Mouse (Mus musculus) limb, embryonic 11.5 days (tissue): ENCODE measurements around the gene Hpse2. TPM values are rescaled to one million over a fixed set of nuclear protein-coding genes. Genes with fewer than 3 reads are reported as not detected.

ENCODE experiments used
- ATAC-seq: fragments of 200-750 bp; cut with Nextera tagmentation; 2 replicates; pipeline ENCODE4 v1.8.0; 2017; ENCODE audit warnings: low read depth; ENCODE audit not compliant: insufficient number of reproducible peaks, low FRiP score, low TSS enrichment
- DNase-seq: peaks from one replicate; pipeline ENCODE4 v3.0.0-alpha.2; 2015; ENCODE audit warnings: low spot score
- H3K27ac ChIP-seq: fragments of 300-500 bp; sonication (generic); replicated peaks from 2 replicates; pipeline ENCODE4 v1.5.1; 2014; ENCODE audit warnings: low read depth, mild to moderate bottlenecking, low read length
- H3K27me3 ChIP-seq: fragments of 300-500 bp; sonication (generic); 2 replicates; pipeline ENCODE4 v1.6.1; 2014; ENCODE audit warnings: mild to moderate bottlenecking, low read length, mixed read lengths; ENCODE audit not compliant: control insufficient read depth, insufficient read depth
- H3K36me3 ChIP-seq: fragments of 300-500 bp; sonication (generic); 2 replicates; pipeline ENCODE4 v1.6.1; 2014; ENCODE audit warnings: mild to moderate bottlenecking, low read length, moderate library complexity, mixed read lengths; ENCODE audit not compliant: control insufficient read depth, insufficient read depth
- H3K4me1 ChIP-seq: fragments of 300-500 bp; sonication (generic); 2 replicates; pipeline ENCODE4 v1.6.1; 2014; ENCODE audit warnings: low read length, mixed read lengths; ENCODE audit not compliant: control insufficient read depth, insufficient read depth
- H3K4me2 ChIP-seq: fragments of 300-500 bp; sonication (generic); 2 replicates; pipeline ENCODE4 v1.6.1; 2014; ENCODE audit warnings: low read depth, mild to moderate bottlenecking, moderate library complexity; ENCODE audit not compliant: severe bottlenecking
- H3K4me3 ChIP-seq: fragments of 300-500 bp; sonication (generic); 2 replicates; pipeline ENCODE4 v1.5.1; 2014; ENCODE audit warnings: low read depth, low read length
- H3K9ac ChIP-seq: fragments of 300-500 bp; sonication (generic); 2 replicates; pipeline ENCODE4 v1.6.1; 2014; ENCODE audit warnings: mild to moderate bottlenecking, low read length
- H3K9me3 ChIP-seq: fragments of 300-500 bp; sonication (generic); 2 replicates; pipeline ENCODE4 v1.6.1; 2016; ENCODE audit warnings: low read length; ENCODE audit not compliant: control insufficient read depth
- WGBS: fragments of 180-500 bp; shearing (Covaris S2); extraction: QIAGEN DNeasy Blood & Tissue Kit; methylation state at CpG from one replicate; pipeline ENCODE4 v1.1.7; 2014; 5-methylcytosine and 5-hydroxymethylcytosine counted together
- polyA plus RNA-seq: library from polyadenylated mRNA; unstranded; fragments of >200 nt; fragmentation: Nextera tagmentation; extraction: Ambion mirVana; gene quantifications from 2 replicates; pipeline ENCODE4 v1.2.1, GENCODE M21; 2014

Gene Hpse2
- polyA plus RNA-seq, 1 experiment from 2014 or later, result 5.8 TPM

- no peaks in the 10 kb centered on the region for H3K36me3 ChIP-seq
- no peaks in the 10 kb centered on the region for H3K4me1 ChIP-seq
- H3K9ac ChIP-seq, result no peak overlapping the region
- H3K27ac ChIP-seq, result no peak overlapping the region
- DNase-seq (no peak), ATAC-seq (no peak)
- no peak overlapping the region for H3K4me2 ChIP-seq
- no peaks in the 10 kb centered on the region for H3K27me3 ChIP-seq
- H3K4me3 ChIP-seq, result no peak overlapping the region
- no peaks in the 10 kb centered on the region for H3K9me3 ChIP-seq
- WGBS, result 42% methylated on average over 2 of the region's 2 CpGs
These were observed 410.2 kb downstream of the Hpse2 start for GRCm38 (mm10) chr19:42977938-42978337.

GRCm38 (mm10) chr19:42973740-42974139, 414.4 kb downstream of the Hpse2 start:
- 90% methylated on average over 5 of the region's 5 CpGs for WGBS
- DNase-seq (no peak), ATAC-seq (no peak)
- H3K27me3 ChIP-seq, result no peaks in the 10 kb centered on the region
- H3K36me3 ChIP-seq, result no peaks in the 10 kb centered on the region
- H3K4me2 ChIP-seq, result no peak overlapping the region
- no peaks in the 10 kb centered on the region for H3K9me3 ChIP-seq
- H3K9ac ChIP-seq, result no peak overlapping the region
- H3K4me3 ChIP-seq, result no peak overlapping the region
- H3K4me1 ChIP-seq, result no peaks in the 10 kb centered on the region
- H3K27ac ChIP-seq, result no peak overlapping the region

- H3K36me3 ChIP-seq, result no peaks in the 10 kb centered on the region
- no peaks in the 10 kb centered on the region for H3K27me3 ChIP-seq
- 87% methylated on average over 1 of the region's 1 CpGs for whole genome bisulfite sequencing
- no peaks in the 10 kb centered on the region for H3K4me1 ChIP-seq
- no peak overlapping the region for H3K27ac ChIP-seq
- H3K9ac ChIP-seq, result no peak overlapping the region
- ATAC-seq (no peak), DNase-seq (no peak)
- H3K4me3 ChIP-seq, result no peak overlapping the region
- no peak overlapping the region for H3K4me2 ChIP-seq
- no peaks in the 10 kb centered on the region for H3K9me3 ChIP-seq
These were observed 423.0 kb downstream of the Hpse2 start for GRCm38 (mm10) chr19:42965171-42965570.

GRCm38 (mm10) chr19:42948114-42948636, 440.0 kb downstream of the Hpse2 start:
- no peak overlapping the region for H3K9ac ChIP-seq
- ATAC-seq (peak; percentile 76; the same call in 1 of the 2 replicates), DNase-seq (peak; percentile 61)
- no peak overlapping the region for H3K4me3 ChIP-seq
- H3K9me3 ChIP-seq, result no peaks in the 10 kb centered on the region
- WGBS, result 10% methylated on average over 3 of the region's 3 CpGs
- no peaks in the 10 kb centered on the region for H3K36me3 ChIP-seq
- H3K4me2 ChIP-seq, result no peak overlapping the region
- H3K27me3 ChIP-seq, result no peaks in the 10 kb centered on the region
- no peak overlapping the region for H3K27ac ChIP-seq
- H3K4me1 ChIP-seq, result peaks cover 6% of the 10 kb centered on the region; the same call in 1 of the 2 replicates

- H3K4me3 ChIP-seq, result no peak overlapping the region
- H3K4me2 ChIP-seq, result no peak overlapping the region
- no peak overlapping the region for H3K9ac ChIP-seq
- WGBS, result 31% methylated on average over 1 of the region's 1 CpGs
- no peaks in the 10 kb centered on the region for H3K27me3 ChIP-seq
- ATAC-seq, result no peak
- DNase-seq, result peak; percentile 27
- peak overlapping the region; percentile 64; the same call in 1 of the 2 replicates for H3K27ac ChIP-seq
- H3K4me1 ChIP-seq, result peaks cover 5% of the 10 kb centered on the region
- peaks cover 2% of the 10 kb centered on the region; the same call in 1 of the 2 replicates for H3K9me3 ChIP-seq
- no peaks in the 10 kb centered on the region for H3K36me3 ChIP-seq
These were observed 450.6 kb downstream of the Hpse2 start for GRCm38 (mm10) chr19:42937544-42937943.

- H3K9me3 ChIP-seq, result no peaks in the 10 kb centered on the region
- H3K4me1 ChIP-seq, result peaks cover 8% of the 10 kb centered on the region
- H3K9ac ChIP-seq, result no peak overlapping the region
- H3K4me2 ChIP-seq, result no peak overlapping the region; the same call in 1 of the 2 replicates
- H3K27me3 ChIP-seq, result no peaks in the 10 kb centered on the region
- no peaks in the 10 kb centered on the region for H3K36me3 ChIP-seq
- peak; percentile 80 for DNase-seq
- under 1% methylated on average over 9 of the region's 9 CpGs for WGBS
- H3K27ac ChIP-seq, result peak overlapping the region; percentile 64
- ATAC-seq, result 0 out of 2 replicates have a peak, but pooled peaks have one; percentile 72
- H3K4me3 ChIP-seq, result no peak overlapping the region
These were observed 451.4 kb downstream of the Hpse2 start for GRCm38 (mm10) chr19:42936661-42937193.

GRCm38 (mm10) chr19:42929702-42930101, 458.5 kb downstream of the Hpse2 start:
- no peak overlapping the region for H3K9ac ChIP-seq
- no peak overlapping the region for H3K4me2 ChIP-seq
- no peak overlapping the region for H3K27ac ChIP-seq
- no peaks in the 10 kb centered on the region for H3K27me3 ChIP-seq
- 56% methylated on average over 3 of the region's 3 CpGs for WGBS
- no peaks in the 10 kb centered on the region for H3K9me3 ChIP-seq
- peaks cover 3% of the 10 kb centered on the region; the same call in 1 of the 2 replicates for H3K4me1 ChIP-seq
- H3K4me3 ChIP-seq, result no peak overlapping the region
- no peak for ATAC-seq
- H3K36me3 ChIP-seq, result no peaks in the 10 kb centered on the region
- DNase-seq, result no peak

GRCm38 (mm10) chr19:42928271-42928670, 459.9 kb downstream of the Hpse2 start:
- no peaks in the 10 kb centered on the region for H3K36me3 ChIP-seq
- WGBS, result 84% methylated on average over 2 of the region's 2 CpGs

More at GRCm38 (mm10) chr19:42928271-42928670, 459.9 kb downstream of the Hpse2 start:
- no peaks in the 10 kb centered on the region for H3K9me3 ChIP-seq
- DNase-seq (no peak), ATAC-seq (no peak)
- H3K27ac ChIP-seq, result no peak overlapping the region
- no peak overlapping the region for H3K4me2 ChIP-seq
- H3K4me3 ChIP-seq, result no peak overlapping the region
- peaks cover 3% of the 10 kb centered on the region; the same call in 1 of the 2 replicates for H3K4me1 ChIP-seq
- H3K9ac ChIP-seq, result no peak overlapping the region
- H3K27me3 ChIP-seq, result no peaks in the 10 kb centered on the region
